Mouse (Mus musculus) kidney, postnatal 0 days (tissue): ENCODE results near the gene Zscan29. TPM values are rescaled to one million over a fixed set of nuclear protein-coding genes. Genes with fewer than 3 reads are reported as not detected.

Experiments used
- ATAC-seq: fragments of 200-750 bp; cut with Nextera tagmentation; replicated peaks from 2 replicates; pipeline ENCODE4 v1.8.0; 2017; ENCODE audit warnings: low read depth, moderate number of reproducible peaks, moderate TSS enrichment, moderate library complexity; ENCODE audit not compliant: low FRiP score
- DNase-seq: peaks from one replicate; pipeline ENCODE4 v3.0.0-alpha.2; 2016; ENCODE audit warnings: low spot score
- H3K27ac ChIP-seq: fragments of 300-500 bp; sonication (generic); 2 replicates; pipeline ENCODE4 v1.5.1; 2014; ENCODE audit warnings: mild to moderate bottlenecking
- H3K27me3 ChIP-seq: fragments of 300-500 bp; sonication (generic); 2 replicates; pipeline ENCODE4 v1.6.1; 2014; ENCODE audit warnings: low read length, mixed read lengths; ENCODE audit not compliant: insufficient read depth
- H3K36me3 ChIP-seq: fragments of 300-500 bp; sonication (generic); 2 replicates; pipeline ENCODE4 v1.6.1; 2014; ENCODE audit warnings: low read length, mixed read lengths; ENCODE audit not compliant: insufficient read depth
- H3K4me1 ChIP-seq: fragments of 300-500 bp; sonication (generic); replicated peaks from 2 replicates; pipeline ENCODE4 v1.6.1; 2014; ENCODE audit warnings: antibody characterized with exemption, low read length, mixed read lengths; ENCODE audit not compliant: insufficient read depth
- H3K4me2 ChIP-seq: fragments of 300-500 bp; sonication (generic); 2 replicates; pipeline ENCODE4 v1.6.1; 2014; ENCODE audit warnings: mild to moderate bottlenecking, low read length, moderate library complexity, mixed read lengths
- H3K4me3 ChIP-seq: fragments of 300-500 bp; sonication (generic); replicated peaks from 2 replicates; pipeline ENCODE4 v1.5.1; 2014; ENCODE audit warnings: low read depth, low read length
- H3K9ac ChIP-seq: fragments of 300-500 bp; sonication (generic); 2 replicates; pipeline ENCODE4 v1.6.1; 2014; ENCODE audit warnings: low read depth, low read length
- H3K9me3 ChIP-seq: fragments of 300-500 bp; sonication (generic); replicated peaks from 2 replicates; pipeline ENCODE4 v1.6.1; 2016; ENCODE audit warnings: low read length, inconsistent platforms, mixed read lengths
- CTCF ChIP-seq: IDR thresholded peaks from 2 replicates; pipeline ENCODE4 v1.5.1; 2016; ENCODE audit warnings: antibody characterized with exemption, low read depth, mild to moderate bottlenecking, moderate library complexity
- WGBS: fragments of 180-500 bp; shearing (Covaris S2); extraction: QIAGEN DNeasy Blood & Tissue Kit; methylation state at CpG from one replicate; pipeline ENCODE4 v1.1.7; 2014; 5-methylcytosine and 5-hydroxymethylcytosine counted together
- polyA plus RNA-seq: library from polyadenylated mRNA; unstranded; fragments of >200 nt; fragmentation: Nextera tagmentation; extraction: Ambion mirVana; gene quantifications from 2 replicates; pipeline ENCODE4 v1.2.1, GENCODE M21; 2015

The Zscan29 gene
- polyA plus RNA-seq, 1 experiment from 2014 or later, result 10.6 TPM

DNA sequence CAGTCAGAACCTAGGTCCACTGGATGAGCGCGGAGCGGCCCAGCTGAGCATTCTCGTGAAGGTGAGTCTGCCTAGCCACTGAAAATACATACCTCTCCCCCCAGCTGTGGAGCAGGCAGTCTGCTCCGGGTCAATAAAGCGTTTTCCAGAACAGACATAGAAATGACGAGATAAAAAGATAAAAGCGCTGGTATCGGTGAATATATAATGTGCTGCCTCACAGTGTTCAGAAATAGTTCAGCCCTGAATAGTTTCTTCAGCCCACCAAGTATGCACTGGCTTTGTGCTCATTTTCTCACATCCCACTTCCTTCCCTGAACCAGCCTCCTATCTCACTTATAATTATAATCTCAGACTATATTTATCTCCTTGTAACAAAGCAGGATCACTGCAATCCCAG lies 24.5 kb upstream of the Zscan29 start:
- no peak overlapping the region for H3K27ac ChIP-seq
- ATAC-seq (no peak), DNase-seq (no peak)
- no peak overlapping the region for H3K9ac ChIP-seq
- no peak overlapping the region for H3K4me2 ChIP-seq
- no peak overlapping the region for H3K4me3 ChIP-seq
- peaks cover 78% of the 10 kb centered on the region for H3K36me3 ChIP-seq
- H3K27me3 ChIP-seq, result no peaks in the 10 kb centered on the region
- TF ChIP-seq CTCF, result no peak
- 87% methylated on average over 9 of the region's 9 CpGs for WGBS
- no peaks in the 10 kb centered on the region for H3K9me3 ChIP-seq
- H3K4me1 ChIP-seq, result no peaks in the 10 kb centered on the region

DNA sequence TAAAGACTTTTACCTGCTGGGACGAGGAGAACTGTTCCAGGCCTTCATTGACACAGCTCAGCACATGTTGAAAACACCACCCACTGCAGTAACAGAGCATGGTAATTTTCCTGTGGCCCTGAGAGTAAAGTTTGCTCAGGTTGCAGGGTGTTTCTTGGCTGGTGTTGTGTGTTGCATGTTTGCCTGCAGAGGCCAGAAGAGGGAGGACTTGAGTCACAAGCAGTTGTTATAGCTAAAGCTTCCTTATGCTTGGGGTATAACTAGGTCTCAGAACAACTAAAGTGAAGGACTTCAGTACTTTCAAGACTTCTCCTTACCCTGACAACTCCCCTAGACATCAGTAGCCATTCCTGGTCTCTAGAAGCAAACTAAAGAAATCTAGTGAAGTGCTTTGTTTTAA lies 17.6 kb upstream of the Zscan29 start:
- Histone ChIP-seq H3K4me3 (no peak overlapping the region), H3K36me3 (peaks cover 74% of the 10 kb centered on the region), H3K4me2 (no peak overlapping the region), H3K4me1 (no peaks in the 10 kb centered on the region), H3K27ac (no peak overlapping the region), H3K27me3 (no peaks in the 10 kb centered on the region), H3K9me3 (no peaks in the 10 kb centered on the region), H3K9ac (no peak overlapping the region)
- peak; percentile 42; the same call in 1 of the 2 replicates for TF ChIP-seq CTCF
- 72% methylated on average over 1 of the region's 1 CpGs for WGBS
- DNase-seq (no peak), ATAC-seq (no peak)

- TF ChIP-seq CTCF, result no peak
- Histone ChIP-seq H3K27me3 (no peaks in the 10 kb centered on the region), H3K4me2 (no peak overlapping the region), H3K9me3 (no peaks in the 10 kb centered on the region), H3K36me3 (peaks cover 50% of the 10 kb centered on the region), H3K4me3 (no peak overlapping the region), H3K9ac (no peak overlapping the region), H3K27ac (no peak overlapping the region), H3K4me1 (no peaks in the 10 kb centered on the region)
- DNase-seq, result no peak
- ATAC-seq, result no peak
- 96% methylated on average over 7 of the region's 7 CpGs for WGBS
Measured at GRCm38 (mm10) chr2:121184142-121184541, 13.2 kb upstream of the Zscan29 start.

GRCm38 (mm10) chr2:121183431-121183830 lies 12.5 kb upstream of the Zscan29 start:
- Histone ChIP-seq H3K27ac (no peak overlapping the region), H3K27me3 (no peaks in the 10 kb centered on the region), H3K4me2 (no peak overlapping the region), H3K4me3 (no peak overlapping the region), H3K9ac (no peak overlapping the region), H3K36me3 (peaks cover 51% of the 10 kb centered on the region), H3K4me1 (no peaks in the 10 kb centered on the region), H3K9me3 (no peaks in the 10 kb centered on the region)
- TF ChIP-seq CTCF, result no peak
- 87% methylated on average over 5 of the region's 5 CpGs for WGBS
- DNase-seq, result no peak
- ATAC-seq, result no peak

GRCm38 (mm10) chr2:121178828-121179479 lies 8.0 kb upstream of the Zscan29 start:
- 95% methylated on average over 3 of the region's 3 CpGs for WGBS

DNA sequence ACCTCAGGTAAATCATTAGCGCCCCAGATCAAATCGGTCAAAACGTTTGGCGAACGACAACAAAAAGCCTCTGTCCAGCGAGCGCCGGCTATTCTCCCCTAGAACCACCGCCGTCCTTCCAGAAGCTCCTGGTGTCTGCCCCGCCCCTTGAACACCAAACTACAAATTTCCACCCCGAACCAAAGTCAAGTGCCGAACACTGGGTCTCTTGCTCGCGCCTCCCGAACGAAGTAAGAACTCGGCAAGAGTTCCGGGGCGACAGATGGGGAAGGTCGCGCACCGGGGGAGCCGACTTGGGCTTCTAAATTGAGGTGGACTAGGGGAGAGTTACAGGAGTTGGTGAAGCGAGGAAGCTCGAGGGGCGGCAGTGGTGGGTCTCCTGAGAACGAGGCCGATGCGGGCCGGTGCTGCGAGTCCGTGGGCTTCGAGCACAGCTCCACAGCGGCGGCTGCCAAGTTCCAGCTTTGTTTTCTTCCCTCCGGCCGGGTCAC lies 399 bp downstream of the Zscan29 start, which contains the start of gene Tubgcp4:
Tubgcp4 (plus strand) TSS at position 174 of the 491 bp plus-strand sequence.
- peak; percentile 72 for DNase-seq
- Histone ChIP-seq H3K9me3 (no peaks in the 10 kb centered on the region), H3K36me3 (peaks cover 12% of the 10 kb centered on the region), H3K4me2 (peak within 1 kb of the TSS; percentile 60), H3K9ac (peak within 1 kb of the TSS; percentile 69), H3K27me3 (no peaks in the 10 kb centered on the region), H3K4me3 (peak within 1 kb of the TSS; percentile 69), H3K27ac (peak within 1 kb of the TSS; percentile 87), H3K4me1 (no peaks in the 10 kb centered on the region; the same call in 1 of the 2 replicates)
- WGBS, result under 1% methylated on average over 38 of the region's 38 CpGs
- ATAC-seq, result peak; percentile 29
- TF ChIP-seq CTCF, result no peak

More at GRCm38 (mm10) chr2:121178828-121179479, 8.0 kb upstream of the Zscan29 start:
- Histone ChIP-seq H3K4me2 (no peak overlapping the region), H3K27ac (no peak overlapping the region), H3K27me3 (no peaks in the 10 kb centered on the region), H3K4me3 (no peak overlapping the region), H3K9ac (no peak overlapping the region), H3K4me1 (no peaks in the 10 kb centered on the region), H3K36me3 (peaks cover 41% of the 10 kb centered on the region), H3K9me3 (no peaks in the 10 kb centered on the region)
- no peak for DNase-seq
- TF ChIP-seq CTCF, result peak; percentile 28; the same call in 1 of the 2 replicates
- no peak for ATAC-seq
